Mouse (Mus musculus) urinary bladder, postnatal 4 days (tissue): ENCODE results near the gene Lrba.

Experiments used
- DNase-seq, 2 experiments: peaks; one replicate each; pipeline ENCODE4 v3.0.0; 2021 to 2022; ENCODE audit warnings: low spot score in 2 of 2

Lrba gene

GRCm38 (mm10) chr3:86793264-86793663, 568.8 kb downstream of the Lrba start:
- DNase-seq = peak in 1 of 2 experiments; percentile 43

- DNase-seq = peak in 1 of 2 experiments; percentile 25
Measured at GRCm38 (mm10) chr3:86793720-86794191, 569.3 kb downstream of the Lrba start.

GRCm38 (mm10) chr3:86796716-86797115, 572.2 kb downstream of the Lrba start:
- DNase-seq = no peak

GRCm38 (mm10) chr3:86797871-86798460, 573.5 kb downstream of the Lrba start:
- no peak for DNase-seq

- DNase-seq = no peak
Measured at GRCm38 (mm10) chr3:86799041-86799440, 574.6 kb downstream of the Lrba start.

GRCm38 (mm10) chr3:86800841-86801240, 576.4 kb downstream of the Lrba start:
- DNase-seq = no peak

- no peak for DNase-seq
Measured at GRCm38 (mm10) chr3:86802825-86803224, 578.3 kb downstream of the Lrba start.

- no peak for DNase-seq
Measured at GRCm38 (mm10) chr3:86804265-86804664, 579.8 kb downstream of the Lrba start.

GRCm38 (mm10) chr3:86806834-86807233, 582.4 kb downstream of the Lrba start:
- no peak for DNase-seq

GRCm38 (mm10) chr3:86807750-86808467, 583.4 kb downstream of the Lrba start:
- no peak for DNase-seq

- no peak for DNase-seq
Measured at GRCm38 (mm10) chr3:86809199-86809598, 584.7 kb downstream of the Lrba start.

GRCm38 (mm10) chr3:86809646-86810045, 585.2 kb downstream of the Lrba start:
- no peak for DNase-seq

GRCm38 (mm10) chr3:86810908-86811307, 586.4 kb downstream of the Lrba start:
- DNase-seq = no peak

- peak; percentile 50 to 68 for DNase-seq
Measured at GRCm38 (mm10) chr3:86812689-86813088, 588.2 kb downstream of the Lrba start.

GRCm38 (mm10) chr3:86818001-86818585, 593.6 kb downstream of the Lrba start:
- DNase-seq = no peak

GRCm38 (mm10) chr3:86819372-86819771, 594.9 kb downstream of the Lrba start:
- no peak for DNase-seq

- DNase-seq = no peak
Measured at GRCm38 (mm10) chr3:86820344-86820743, 595.9 kb downstream of the Lrba start.

GRCm38 (mm10) chr3:86821383-86821782, 596.9 kb downstream of the Lrba start:
- no peak for DNase-seq

GRCm38 (mm10) chr3:86827506-86827905, 603.0 kb downstream of the Lrba start:
- DNase-seq = no peak

- DNase-seq = no peak
Measured at GRCm38 (mm10) chr3:86832115-86832514, 607.6 kb downstream of the Lrba start.
